ENCODE assay signal across 17 mouse cellular contexts in the genomic region with DNA sequence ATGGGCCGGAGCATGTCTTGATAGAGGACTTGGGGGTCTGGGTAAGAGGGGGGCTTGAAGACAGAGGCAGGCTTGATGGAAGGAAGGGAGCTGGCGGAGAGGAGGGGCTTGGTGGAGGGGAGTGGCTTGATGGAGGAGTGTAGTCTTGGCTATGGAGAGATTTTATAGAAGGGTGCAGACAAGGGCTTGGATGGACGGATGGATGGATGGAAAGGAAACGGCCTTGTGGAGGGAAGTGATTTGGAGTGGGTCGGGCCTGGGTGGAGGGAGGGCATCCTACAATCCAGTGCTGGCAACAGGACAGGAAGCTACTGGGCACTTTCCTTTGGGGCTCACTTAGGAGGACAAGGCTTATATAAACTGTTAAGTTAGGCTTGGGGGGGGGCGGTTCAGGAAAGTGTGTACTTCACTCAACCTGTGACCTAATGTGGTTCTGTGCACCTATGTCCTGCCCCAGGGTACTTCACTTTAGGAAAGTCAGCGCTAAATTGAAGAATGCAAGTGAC. TPM values are rescaled to one million over a fixed set of nuclear protein-coding genes. Genes with fewer than 3 reads are reported as not detected.
DNase-seq lines count a peak whose midpoint lies in the region; ATAC-seq and TF ChIP-seq lines count a peak whose summit lies in the region.
"Had no signal": no experiment of that assay in that cellular context is flagged by ENCODE, and none has a peak within 500 bp of the region (broad histone marks: within the 10 kb centered on the region; RNA-seq: fewer than 3 reads in every experiment).

No protein-coding gene starts in this region.

- no peak overlapping the region for H3K9ac ChIP-seq in heart, embryonic 12.5 days
- H3K9ac ChIP-seq in liver, adult 2 months (ENCODE audit: low read depth, low read length) = no peak overlapping the region; the same call in 1 of the 2 replicates
- H3K9ac ChIP-seq: embryonic facial prominence, embryonic 15.5 days; forebrain, embryonic 12.5 days; liver, embryonic 14.5 days; midbrain, embryonic 12.5 days had no signal

- H3K27me3 ChIP-seq in heart, embryonic 12.5 days (replicated peaks) = peaks cover 16% of the 10 kb centered on the region
- H3K27me3 ChIP-seq in liver, adult 2 months (ENCODE audit: control insufficient read depth, insufficient read depth, low read length) = no peaks in the 10 kb centered on the region
- H3K27me3 ChIP-seq: embryonic facial prominence, embryonic 15.5 days had no signal

- ATAC-seq in heart, embryonic 12.5 days (ENCODE audit: insufficient number of reproducible peaks, low FRiP score) = 0 out of 2 replicates have a peak, but pooled peaks have one; percentile 1
- ATAC-seq: inflammation-experienced regulatory T-cells, adult 6 months had no signal

- no peaks in the 10 kb centered on the region for H3K9me3 ChIP-seq in heart, embryonic 12.5 days (replicated peaks)
- H3K9me3 ChIP-seq: embryonic facial prominence, embryonic 15.5 days; forebrain, embryonic 12.5 days; midbrain, embryonic 12.5 days had no signal

- H3K27ac ChIP-seq in heart, embryonic 12.5 days (ENCODE audit: poor library complexity, severe bottlenecking) = peak overlapping the region; percentile 69; the same call in 1 of the 2 replicates
- H3K27ac ChIP-seq in liver, adult 2 months (replicated peaks; ENCODE audit: insufficient read depth, low read depth, low read length) = peak overlapping the region; percentile 52
- H3K27ac ChIP-seq: liver, embryonic 14.5 days; midbrain, embryonic 12.5 days had no signal

- DNase-seq in heart, postnatal 14 days = no peak
- DNase-seq in liver, adult 2 months (ENCODE audit: extremely low read depth, low read depth, low spot score) = no peak
- no peak for DNase-seq in liver
- peak; percentile 34 to 60 for DNase-seq in lung, adult 18-20 months
- DNase-seq in lung, postnatal 4 days = peak; percentile 48 to 56
- no peak for DNase-seq in right cerebral cortex, postnatal 10 days (ENCODE audit: low spot score in 2 of 2)
- DNase-seq in cerebellum, postnatal 25 days = no peak
- DNase-seq: right cerebral cortex, postnatal 14 days had no signal

- 0 out of 2 replicates have a peak overlapping the region, but pooled peaks have one; percentile 68 for H3K4me3 ChIP-seq in heart, embryonic 12.5 days
- H3K4me3 ChIP-seq in liver, adult 2 months (ENCODE audit: insufficient read depth, low read depth, low read length) = no peak overlapping the region; the same call in 1 of the 2 replicates
- H3K4me3 ChIP-seq: forebrain, embryonic 12.5 days; midbrain, embryonic 12.5 days; myocyte had no signal

- H3K4me2 ChIP-seq in heart, embryonic 12.5 days = peak overlapping the region; percentile 98; the same call in 1 of the 2 replicates
- H3K4me2 ChIP-seq: embryonic facial prominence, embryonic 15.5 days; forebrain, embryonic 12.5 days; midbrain, embryonic 12.5 days had no signal

- no peaks in the 10 kb centered on the region for H3K79me2 ChIP-seq in liver, adult 2 months (ENCODE audit: control insufficient read depth, insufficient read depth, low read length)

- TF ChIP-seq POLR2A in liver, adult 2 months (IDR thresholded peaks at IDR 0.05; ENCODE audit: extremely low read depth, insufficient read depth, low read length) = no peak

- no peak for TF ChIP-seq CTCF in liver, adult 2 months (IDR thresholded peaks at IDR 0.05; ENCODE audit: low read depth, low read length)

- H3K36me3 ChIP-seq in heart, embryonic 12.5 days = peaks cover 6% of the 10 kb centered on the region; the same call in 1 of the 2 replicates
- H3K36me3 ChIP-seq in liver, adult 2 months (ENCODE audit: control insufficient read depth, insufficient read depth, low read length) = no peaks in the 10 kb centered on the region
- H3K36me3 ChIP-seq: embryonic facial prominence, embryonic 15.5 days; forebrain, embryonic 12.5 days; midbrain, embryonic 12.5 days had no signal

- 72% methylated on average over 7 of the region's 7 CpGs for WGBS in heart, embryonic 12.5 days
- 89% methylated on average over 7 of the region's 7 CpGs for WGBS in liver, adult 2 months

- intact Hi-C loops in heart, postnatal 14 days (cut with DNase I) = no loop called here

- H3K4me1 ChIP-seq in heart, embryonic 12.5 days (replicated peaks) = peaks cover 13% of the 10 kb centered on the region
- H3K4me1 ChIP-seq in liver, adult 2 months (ENCODE audit: control insufficient read depth, insufficient read depth, low read length) = no peaks in the 10 kb centered on the region

RNA-seq across cellular contexts. Expression of a gene that starts 0.7 kb away (rescaled TPM):
- 36.1 and 38.1 TPM in 2 replicates for polyA plus RNA-seq in heart, embryonic 12.5 days (2016; fragmentation: Nextera tagmentation; extraction: Ambion mirVana)
- 10 to 100 TPM; 42.6 to 42.8 TPM for total RNA-seq in heart, postnatal 14 days (2021)
- total RNA-seq in liver, adult 2 months (2014; rRNA removed) = 2.3 and 4.3 TPM in 2 replicates
- polyA plus RNA-seq in liver, adult 2 months (2012; rRNA removed) = 3.6 and 5.1 TPM in 2 replicates

RNA-seq across cellular contexts. Expression of a gene that starts 5.0 kb away (rescaled TPM):
- 0.35 and 0.65 TPM in 2 replicates for polyA plus RNA-seq in heart, embryonic 12.5 days (2016; fragmentation: Nextera tagmentation; extraction: Ambion mirVana)
- total RNA-seq in heart, postnatal 14 days (2021) = under 1 TPM; 0.54 to 0.67 TPM
- total RNA-seq in liver, adult 2 months (2014; rRNA removed) = 0.09 TPM in 1 of 2 replicates, not detected in the other
- polyA plus RNA-seq in liver, adult 2 months (2012; rRNA removed) = 0.04 and 0.13 TPM in 2 replicates
- total RNA-seq: left cerebral cortex, adult 8-10 months; MEL had no signal
- polyA plus RNA-seq: inflammation-experienced regulatory T-cells, adult 6 months; myocyte had no signal

RNA-seq across cellular contexts. Expression of a gene that starts 9.5 kb away (rescaled TPM):
- not detected in 2 replicates for polyA plus RNA-seq in heart, embryonic 12.5 days (2016; fragmentation: Nextera tagmentation; extraction: Ambion mirVana)
- total RNA-seq in heart, postnatal 14 days (2021) = under 1 TPM in 1 of 2 experiments, not detected in 1; 0.12 TPM
- not detected in 2 replicates for total RNA-seq in liver, adult 2 months (2014; rRNA removed)
- 0.15 and 0.21 TPM in 2 replicates for polyA plus RNA-seq in liver, adult 2 months (2012; rRNA removed)
- total RNA-seq: MEL had no signal
- polyA plus RNA-seq: inflammation-experienced regulatory T-cells, adult 6 months; liver, embryonic 14.5 days; midbrain, embryonic 12.5 days had no signal

RNA-seq across cellular contexts. Expression of a gene that starts 11.3 kb away (rescaled TPM):
- not detected in 2 replicates for polyA plus RNA-seq in heart, embryonic 12.5 days (2016; fragmentation: Nextera tagmentation; extraction: Ambion mirVana)
- total RNA-seq in heart, postnatal 14 days (2021) = not detected
- total RNA-seq in liver, adult 2 months (2014; rRNA removed) = 0.94 and 1.0 TPM in 2 replicates
- polyA plus RNA-seq in liver, adult 2 months (2012; rRNA removed) = 3.7 and 4.3 TPM in 2 replicates
- total RNA-seq: left cerebral cortex, adult 8-10 months; MEL had no signal
- polyA plus RNA-seq: forebrain, embryonic 12.5 days; inflammation-experienced regulatory T-cells, adult 6 months; liver, embryonic 14.5 days; midbrain, embryonic 12.5 days had no signal

RNA-seq across cellular contexts. Expression of a gene that starts 13.2 kb away (rescaled TPM):
- polyA plus RNA-seq in heart, embryonic 12.5 days (2016; fragmentation: Nextera tagmentation; extraction: Ambion mirVana) = 3.3 and 5.4 TPM in 2 replicates
- 1 to 10 TPM; 6.4 to 6.9 TPM for total RNA-seq in heart, postnatal 14 days (2021)
- total RNA-seq in liver, adult 2 months (2014; rRNA removed) = 0.07 and 0.09 TPM in 2 replicates
- polyA plus RNA-seq in liver, adult 2 months (2012; rRNA removed) = 0.10 and 0.19 TPM in 2 replicates
- total RNA-seq: MEL had no signal
- polyA plus RNA-seq: inflammation-experienced regulatory T-cells, adult 6 months had no signal

Comparison
In these comparisons a context has a peak if more than half of its experiments do, and no peak if none do; other contexts are left out.
1. DNase-seq: peak in lung, adult 18-20 months (2 of 2) and lung, postnatal 4 days (2 of 2); none in heart, postnatal 14 days (0 of 2), liver, adult 2 months (single experiment), liver (single experiment), right cerebral cortex, postnatal 10 days (0 of 2) and cerebellum, postnatal 25 days (0 of 2).